Mouse (Mus musculus): ENCODE measurements around the gene Cwc27. TPM values are rescaled to one million over a fixed set of nuclear protein-coding genes. Genes with fewer than 3 reads are reported as not detected.
A peak's percentile ranks its signal among the peaks of the same experiment; 100 is the strongest.

The Cwc27 gene
- total RNA-seq, 2 experiments from 2014 or later: 22.1 to 26.8 TPM

- no peak for DNase-seq (ENCODE audit: low spot score in 2 of 2)
These were observed 29.7 kb downstream of the Cwc27 start for GRCm38 (mm10) chr13:104787260-104787659.

GRCm38 (mm10) chr13:104779104-104779670 lies 37.8 kb downstream of the Cwc27 start:
- no peak for DNase-seq (ENCODE audit: low spot score in 2 of 2)

- DNase-seq (ENCODE audit: low spot score in 2 of 2): no peak
These were observed 53.7 kb downstream of the Cwc27 start for GRCm38 (mm10) chr13:104763193-104763592.

GRCm38 (mm10) chr13:104762401-104762800 lies 54.5 kb downstream of the Cwc27 start:
- DNase-seq (ENCODE audit: low spot score in 2 of 2): no peak

GRCm38 (mm10) chr13:104759381-104759780 lies 57.6 kb downstream of the Cwc27 start:
- no peak for DNase-seq (ENCODE audit: low spot score in 2 of 2)

- no peak for DNase-seq (ENCODE audit: low spot score in 2 of 2)
These were observed 69.9 kb downstream of the Cwc27 start for GRCm38 (mm10) chr13:104747032-104747431.

GRCm38 (mm10) chr13:104742866-104743265 lies 74.1 kb downstream of the Cwc27 start:
- no peak for DNase-seq (ENCODE audit: low spot score in 2 of 2)

- DNase-seq (ENCODE audit: low spot score in 2 of 2): no peak
These were observed 87.5 kb downstream of the Cwc27 start for GRCm38 (mm10) chr13:104729261-104730046.

- DNase-seq (ENCODE audit: low spot score in 2 of 2): no peak
These were observed 89.3 kb downstream of the Cwc27 start for GRCm38 (mm10) chr13:104727681-104728080.

GRCm38 (mm10) chr13:104720133-104720532 lies 96.8 kb downstream of the Cwc27 start:
- DNase-seq (ENCODE audit: low spot score in 2 of 2): no peak

GRCm38 (mm10) chr13:104694612-104695355 lies 122.2 kb downstream of the Cwc27 start:
- DNase-seq (ENCODE audit: low spot score in 2 of 2): peak; percentile 19 to 42

GRCm38 (mm10) chr13:104692710-104693109 lies 124.2 kb downstream of the Cwc27 start:
- DNase-seq (ENCODE audit: low spot score in 2 of 2): no peak

GRCm38 (mm10) chr13:104685537-104685936 lies 131.4 kb downstream of the Cwc27 start:
- no peak for DNase-seq (ENCODE audit: low spot score in 2 of 2)

- DNase-seq (ENCODE audit: low spot score in 2 of 2): no peak
These were observed 132.5 kb downstream of the Cwc27 start for GRCm38 (mm10) chr13:104684361-104685011.

GRCm38 (mm10) chr13:104681212-104681611 lies 135.7 kb downstream of the Cwc27 start:
- DNase-seq (ENCODE audit: low spot score in 2 of 2): no peak

- DNase-seq (ENCODE audit: low spot score in 2 of 2): no peak
These were observed 155.8 kb downstream of the Cwc27 start for GRCm38 (mm10) chr13:104661188-104661587.

- DNase-seq (ENCODE audit: low spot score in 2 of 2): no peak
These were observed 156.8 kb downstream of the Cwc27 start for GRCm38 (mm10) chr13:104660042-104660680.

- DNase-seq (ENCODE audit: low spot score in 2 of 2): no peak
These were observed 160.2 kb downstream of the Cwc27 start for GRCm38 (mm10) chr13:104656666-104657272.

GRCm38 (mm10) chr13:104655137-104655536 lies 161.8 kb downstream of the Cwc27 start:
- DNase-seq (ENCODE audit: low spot score in 2 of 2): no peak

GRCm38 (mm10) chr13:104651763-104652162 lies 165.2 kb downstream of the Cwc27 start:
- no peak for DNase-seq (ENCODE audit: low spot score in 2 of 2)

GRCm38 (mm10) chr13:104650654-104651053 lies 166.3 kb downstream of the Cwc27 start:
- DNase-seq (ENCODE audit: low spot score in 2 of 2): no peak

All from layer of hippocampus, postnatal 10 days (tissue).